In genomic region chr6:129238275-129239038, GRCm38 (mm10) we compare ENCODE assay signal across 8 mouse cellular contexts. TPM values are rescaled to one million over a fixed set of nuclear protein-coding genes. Genes with fewer than 3 reads are reported as not detected.
DNase-seq lines count a peak whose midpoint lies in the region; ATAC-seq and TF ChIP-seq lines count a peak whose summit lies in the region.

No protein-coding gene starts in this region.

- H3K27ac ChIP-seq in layer of hippocampus, adult 2 months = peak overlapping the region; percentile 68
- no peak overlapping the region for H3K27ac ChIP-seq in hindbrain, embryonic 16.5 days (ENCODE audit: low read depth, low read length)
- H3K27ac ChIP-seq in liver, embryonic 12.5 days = peak overlapping the region; percentile 72; the same call in 1 of the 2 replicates
- H3K27ac ChIP-seq in midbrain, postnatal 0 days (ENCODE audit: low read depth, low read length) = no peak overlapping the region

- WGBS in hindbrain, embryonic 16.5 days = 12% methylated on average over 14 of the region's 14 CpGs
- WGBS in liver, embryonic 12.5 days (ENCODE audit: insufficient replicate concordance) = 7% methylated on average over 14 of the region's 14 CpGs
- 11% methylated on average over 14 of the region's 14 CpGs for WGBS in midbrain, postnatal 0 days

- H3K4me3 ChIP-seq in layer of hippocampus, adult 2 months = peak overlapping the region; percentile 66
- peak overlapping the region; percentile 50 for H3K4me3 ChIP-seq in hindbrain, embryonic 16.5 days (ENCODE audit: low read length)
- H3K4me3 ChIP-seq in liver, embryonic 12.5 days = peak overlapping the region; percentile 65
- peak overlapping the region; percentile 45 for H3K4me3 ChIP-seq in midbrain, postnatal 0 days (ENCODE audit: low read depth, low read length)

- peak overlapping the region; percentile 39 for H3K9ac ChIP-seq in hindbrain, embryonic 16.5 days (ENCODE audit: low read depth, low read length)
- H3K9ac ChIP-seq in liver, embryonic 12.5 days = peak overlapping the region; percentile 65
- peak overlapping the region; percentile 47 for H3K9ac ChIP-seq in midbrain, postnatal 0 days (replicated peaks; ENCODE audit: low read length, poor library complexity, severe bottlenecking)

- H3K4me1 ChIP-seq in hindbrain, embryonic 16.5 days (ENCODE audit: control insufficient read depth, insufficient read depth, low read depth, low read length) = peaks cover 4% of the 10 kb centered on the region; the same call in 1 of the 2 replicates
- H3K4me1 ChIP-seq in liver, embryonic 12.5 days = peaks cover 42% of the 10 kb centered on the region
- H3K4me1 ChIP-seq in midbrain, postnatal 0 days (ENCODE audit: insufficient read depth, low read length) = no peaks in the 10 kb centered on the region

- peak overlapping the region; percentile 60 for H3K4me2 ChIP-seq in hindbrain, embryonic 16.5 days (ENCODE audit: low read length)
- H3K4me2 ChIP-seq in liver, embryonic 12.5 days = peak overlapping the region; percentile 75
- H3K4me2 ChIP-seq in midbrain, postnatal 0 days (ENCODE audit: low read depth, low read length, poor library complexity, severe bottlenecking) = peak overlapping the region; percentile 68

- no peak for DNase-seq in layer of hippocampus, adult 2 months (ENCODE audit: low spot score in 2 of 2)
- no peak for DNase-seq in layer of hippocampus, adult 18-20 months (ENCODE audit: low spot score in 2 of 2)
- DNase-seq in c-Kit-negative CD71-positive TER-119-positive erythroid progenitor cells, embryonic 14.5 days (ENCODE audit: low read depth, low spot score) = peak; percentile 41
- DNase-seq in frontal cortex, postnatal 14 days (ENCODE audit: low spot score in 2 of 2) = peak; percentile 19 to 20
- peak; percentile 22 for DNase-seq in midbrain, postnatal 0 days (ENCODE audit: low spot score)
- DNase-seq in thymus, postnatal 10 days (ENCODE audit: low spot score in 2 of 2) = peak; percentile 74 to 76

- no peaks in the 10 kb centered on the region for H3K27me3 ChIP-seq in hindbrain, embryonic 16.5 days (replicated peaks; ENCODE audit: control insufficient read depth, insufficient read depth, low read length)
- H3K27me3 ChIP-seq in liver, embryonic 12.5 days (replicated peaks) = no peaks in the 10 kb centered on the region
- H3K27me3 ChIP-seq in midbrain, postnatal 0 days (ENCODE audit: insufficient read depth, low read length) = no peaks in the 10 kb centered on the region

- H3K9me3 ChIP-seq in hindbrain, embryonic 16.5 days (ENCODE audit: control insufficient read depth, low read length) = no peaks in the 10 kb centered on the region
- H3K9me3 ChIP-seq in liver, embryonic 12.5 days (replicated peaks) = no peaks in the 10 kb centered on the region
- H3K9me3 ChIP-seq in midbrain, postnatal 0 days (ENCODE audit: low read length) = no peaks in the 10 kb centered on the region

- ATAC-seq in hindbrain, embryonic 16.5 days = peak; percentile 84
- peak; percentile 87 for ATAC-seq in liver, embryonic 12.5 days
- peak; percentile 72; the same call in 1 of the 2 replicates for ATAC-seq in midbrain, postnatal 0 days (ENCODE audit: low FRiP score)

- TF ChIP-seq CTCF in layer of hippocampus, adult 2 months (conservative IDR thresholded peaks at IDR 0.05) = no peak
- TF ChIP-seq CTCF in midbrain, postnatal 0 days (IDR thresholded peaks at IDR 0.05) = no peak

- H3K36me3 ChIP-seq in hindbrain, embryonic 16.5 days (ENCODE audit: control insufficient read depth, insufficient read depth, low read length) = no peaks in the 10 kb centered on the region
- H3K36me3 ChIP-seq in liver, embryonic 12.5 days = no peaks in the 10 kb centered on the region
- H3K36me3 ChIP-seq in midbrain, postnatal 0 days (ENCODE audit: insufficient read depth, low read length) = no peaks in the 10 kb centered on the region

RNA-seq across cellular contexts. Expression of gene Cd69, which starts 36.8 kb away (rescaled TPM):
- total RNA-seq in layer of hippocampus, adult 2 months (2021) = not detected
- total RNA-seq in layer of hippocampus, adult 18-20 months (2021) = not detected
- 0.09 TPM in 1 of 2 replicates, not detected in the other for polyA plus RNA-seq in hindbrain, embryonic 16.5 days (2015; fragmentation: Nextera tagmentation; extraction: Ambion mirVana)
- 1.3 TPM in 2 replicates for polyA plus RNA-seq in liver, embryonic 12.5 days (2016; fragmentation: Nextera tagmentation; extraction: Ambion mirVana)
- not detected in 2 replicates for total RNA-seq in midbrain, postnatal 0 days (2014; rRNA removed)
- not detected in 2 replicates for polyA plus RNA-seq in midbrain, postnatal 0 days (2015; fragmentation: Nextera tagmentation; extraction: Ambion mirVana)

RNA-seq across cellular contexts. Expression of gene Clec2d, which starts 58.0 kb away (rescaled TPM):
- 1 to 10 TPM; 7.3 to 7.4 TPM for total RNA-seq in layer of hippocampus, adult 2 months (2021)
- 1 to 10 TPM; 3.9 to 6.0 TPM for total RNA-seq in layer of hippocampus, adult 18-20 months (2021)
- polyA plus RNA-seq in hindbrain, embryonic 16.5 days (2015; fragmentation: Nextera tagmentation; extraction: Ambion mirVana) = 0.21 and 0.30 TPM in 2 replicates
- not detected in 2 replicates for polyA plus RNA-seq in liver, embryonic 12.5 days (2016; fragmentation: Nextera tagmentation; extraction: Ambion mirVana)
- 11.0 and 12.9 TPM in 2 replicates for total RNA-seq in midbrain, postnatal 0 days (2014; rRNA removed)
- polyA plus RNA-seq in midbrain, postnatal 0 days (2015; fragmentation: Nextera tagmentation; extraction: Ambion mirVana) = 0.13 TPM in 1 of 2 replicates, not detected in the other

Comparison
In these comparisons a context has a peak if more than half of its experiments do, and no peak if none do; other contexts are left out.
1. DNase-seq: peak in c-Kit-negative CD71-positive TER-119-positive erythroid progenitor cells, embryonic 14.5 days (single experiment), frontal cortex, postnatal 14 days (2 of 2), midbrain, postnatal 0 days (single experiment) and thymus, postnatal 10 days (2 of 2); none in layer of hippocampus, adult 2 months (0 of 2) and layer of hippocampus, adult 18-20 months (0 of 2).
2. H3K27ac ChIP-seq: peak in layer of hippocampus, adult 2 months (single experiment) and liver, embryonic 12.5 days (single experiment); none in hindbrain, embryonic 16.5 days (single experiment) and midbrain, postnatal 0 days (single experiment).
3. Peak in every context shown above with its lines, with median percentiles within 50 percentile points of each other: H3K4me3 ChIP-seq, ATAC-seq, H3K4me2 ChIP-seq and H3K9ac ChIP-seq.